Mouse (Mus musculus) midbrain, embryonic 10.5 days (tissue): ENCODE results near the gene Trcg1. TPM values are rescaled to one million over a fixed set of nuclear protein-coding genes. Genes with fewer than 3 reads are reported as not detected.
"Not testable (repeated sequence)": the region's sequence is repeated elsewhere in the genome, so short reads cannot be mapped to it uniquely, and the experiment has no call there.

ENCODE experiments used
- DNase-seq: peaks from one replicate; pipeline ENCODE4 v3.0.0-alpha.2; 2017; ENCODE audit warnings: low spot score
- H3K27ac ChIP-seq: fragments of 300-500 bp; sonication (generic); replicated peaks from 2 replicates; pipeline ENCODE4 v1.5.1; 2016; ENCODE audit warnings: mild to moderate bottlenecking
- H3K27me3 ChIP-seq: fragments of 300-500 bp; sonication (generic); 2 replicates; pipeline ENCODE4 v1.6.1; 2016; ENCODE audit warnings: low read depth, mild to moderate bottlenecking; ENCODE audit not compliant: poor library complexity, severe bottlenecking
- H3K36me3 ChIP-seq: fragments of 300-500 bp; sonication (generic); 2 replicates; pipeline ENCODE4 v1.6.1; 2016; ENCODE audit warnings: mild to moderate bottlenecking, moderate library complexity
- H3K4me1 ChIP-seq: fragments of 300-500 bp; sonication (generic); 2 replicates; pipeline ENCODE4 v1.6.1; 2016
- H3K4me3 ChIP-seq: fragments of 300-500 bp; sonication (generic); 2 replicates; pipeline ENCODE4 v1.5.1; 2016; ENCODE audit warnings: mild to moderate bottlenecking, moderate library complexity
- H3K9me3 ChIP-seq: fragments of 300-500 bp; sonication (generic); replicated peaks from 2 replicates; pipeline ENCODE4 v1.6.1; 2016; ENCODE audit warnings: mild to moderate bottlenecking
- WGBS: fragments of 180-500 bp; shearing (Covaris S2); methylation state at CpG from one replicate; pipeline ENCODE4 v1.1.7; 2016; 5-methylcytosine and 5-hydroxymethylcytosine counted together
- polyA plus RNA-seq: library from polyadenylated mRNA; unstranded; fragments of >200 nt; fragmentation: Nextera tagmentation; extraction: Ambion mirVana; gene quantifications from 2 replicates; pipeline ENCODE4 v1.2.1, GENCODE M21; 2016

Gene Trcg1
- polyA plus RNA-seq: not detected in 2 replicates

GRCm38 (mm10) chr9:57236256-57236655 lies at the start of gene Trcg1:
Trcg1 (plus strand) TSS chr9:57236556.
- Histone ChIP-seq H3K36me3 (no peaks in the 10 kb centered on the region), H3K27ac (no peak within 1 kb of the TSS), H3K4me1 (no peaks in the 10 kb centered on the region), H3K27me3 (no peaks in the 10 kb centered on the region), H3K4me3 (no peak within 1 kb of the TSS), H3K9me3 (no peaks in the 10 kb centered on the region)
- no peak for DNase-seq
- 77% methylated on average over 2 of the region's 2 CpGs for WGBS

- H3K4me1 ChIP-seq: no peaks in the 10 kb centered on the region
- no peaks in the 10 kb centered on the region for H3K9me3 ChIP-seq
- H3K27ac ChIP-seq: no peak overlapping the region
- no peaks in the 10 kb centered on the region for H3K27me3 ChIP-seq
- no peaks in the 10 kb centered on the region for H3K36me3 ChIP-seq
- DNase-seq: no peak
- no peak overlapping the region for H3K4me3 ChIP-seq
- 90% methylated on average over 3 of the region's 3 CpGs for WGBS
These were observed 39.6 kb upstream of the Trcg1 start for GRCm38 (mm10) chr9:57196708-57197107.

DNA sequence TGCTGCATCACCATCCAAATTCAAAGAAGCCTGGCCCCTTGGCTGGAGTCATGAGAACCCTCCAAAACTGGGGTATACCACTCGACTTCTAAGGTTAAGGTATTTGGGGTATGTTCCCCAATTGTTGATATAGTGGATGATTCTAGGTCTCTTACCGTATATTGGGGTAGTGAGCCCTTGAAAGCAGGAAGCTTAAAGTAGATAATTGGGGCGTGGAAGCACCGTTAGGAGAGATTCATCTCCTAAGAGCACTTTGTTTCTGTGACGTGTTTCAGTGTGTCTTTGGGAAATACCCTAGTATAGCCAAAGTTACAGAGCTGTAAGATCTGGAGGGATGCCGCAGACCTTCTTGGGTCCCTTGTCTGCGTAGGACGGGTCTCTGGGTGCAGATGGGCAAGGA lies 38.9 kb upstream of the Trcg1 start:
- Histone ChIP-seq H3K27ac (no peak overlapping the region), H3K4me3 (no peak overlapping the region), H3K9me3 (no peaks in the 10 kb centered on the region), H3K4me1 (no peaks in the 10 kb centered on the region), H3K36me3 (no peaks in the 10 kb centered on the region), H3K27me3 (no peaks in the 10 kb centered on the region)
- no peak for DNase-seq
- WGBS: 78% methylated on average over 8 of the region's 8 CpGs

DNA sequence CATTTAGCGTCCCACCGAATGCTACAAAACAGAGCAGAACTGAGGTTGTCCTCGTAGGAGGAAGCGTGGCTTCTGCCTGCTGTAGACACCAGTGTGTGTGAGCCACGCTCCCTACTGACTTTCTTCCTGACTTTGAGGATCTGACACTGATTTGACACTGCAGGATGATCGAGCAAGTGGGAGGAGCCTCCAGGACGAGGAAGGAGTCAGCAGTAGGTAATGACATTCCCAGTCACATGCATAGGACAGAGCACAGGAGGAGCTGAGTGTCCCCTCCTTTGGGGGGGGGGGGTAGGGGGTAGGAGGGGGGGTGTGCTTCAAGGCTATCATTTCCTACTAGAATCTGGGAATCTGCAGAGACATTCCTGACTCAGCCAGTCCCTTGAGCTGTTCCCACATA lies 33.4 kb upstream of the Trcg1 start:
- no peak for DNase-seq
- Histone ChIP-seq H3K36me3 (no peaks in the 10 kb centered on the region), H3K4me1 (no peaks in the 10 kb centered on the region), H3K9me3 (no peaks in the 10 kb centered on the region), H3K27ac (no peak overlapping the region), H3K4me3 (no peak overlapping the region), H3K27me3 (no peaks in the 10 kb centered on the region)
- 78% methylated on average over 7 of the region's 7 CpGs for WGBS

GRCm38 (mm10) chr9:57203571-57203970 lies 32.8 kb upstream of the Trcg1 start:
- H3K4me3 ChIP-seq, DNase-seq: not testable (repeated sequence)

GRCm38 (mm10) chr9:57206896-57207295 lies 29.5 kb upstream of the Trcg1 start:
- Histone ChIP-seq H3K4me3 (no peak overlapping the region), H3K36me3 (no peaks in the 10 kb centered on the region), H3K27me3 (no peaks in the 10 kb centered on the region), H3K4me1 (no peaks in the 10 kb centered on the region), H3K9me3 (no peaks in the 10 kb centered on the region), H3K27ac (no peak overlapping the region)
- WGBS: 72% methylated on average over 2 of the region's 2 CpGs
- no peak for DNase-seq

More at GRCm38 (mm10) chr9:57203571-57203970, 32.8 kb upstream of the Trcg1 start:
- not testable (repeated sequence) for H3K36me3 ChIP-seq, H3K4me1 ChIP-seq, H3K27ac ChIP-seq, H3K27me3 ChIP-seq, H3K9me3 ChIP-seq
- WGBS: 90% methylated on average over 13 of the region's 13 CpGs

DNA sequence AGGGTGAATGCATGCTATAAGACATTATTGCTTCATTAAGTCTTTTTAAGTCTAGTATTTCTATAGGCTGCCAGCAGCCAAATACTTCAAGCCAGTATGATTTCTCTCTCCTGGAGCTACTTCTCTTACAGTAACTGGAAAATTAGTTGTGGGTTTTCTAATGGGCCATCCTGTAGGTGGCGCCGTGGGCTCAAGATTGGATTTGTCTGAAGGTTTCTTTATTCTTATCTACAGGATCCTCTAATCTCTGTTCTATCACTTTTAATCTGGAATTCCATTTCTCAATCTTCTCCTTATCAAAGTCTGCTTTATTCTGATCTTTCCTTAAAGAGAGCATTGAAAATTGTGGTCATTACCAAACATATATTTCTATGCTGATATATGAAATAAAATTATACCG lies 27.0 kb upstream of the Trcg1 start:
- Histone ChIP-seq H3K4me3 (no peak overlapping the region), H3K27ac (no peak overlapping the region), H3K9me3 (no peaks in the 10 kb centered on the region), H3K36me3 (no peaks in the 10 kb centered on the region), H3K4me1 (no peaks in the 10 kb centered on the region), H3K27me3 (no peaks in the 10 kb centered on the region)
- 32% methylated on average over 3 of the region's 3 CpGs for WGBS
- DNase-seq: no peak

DNA sequence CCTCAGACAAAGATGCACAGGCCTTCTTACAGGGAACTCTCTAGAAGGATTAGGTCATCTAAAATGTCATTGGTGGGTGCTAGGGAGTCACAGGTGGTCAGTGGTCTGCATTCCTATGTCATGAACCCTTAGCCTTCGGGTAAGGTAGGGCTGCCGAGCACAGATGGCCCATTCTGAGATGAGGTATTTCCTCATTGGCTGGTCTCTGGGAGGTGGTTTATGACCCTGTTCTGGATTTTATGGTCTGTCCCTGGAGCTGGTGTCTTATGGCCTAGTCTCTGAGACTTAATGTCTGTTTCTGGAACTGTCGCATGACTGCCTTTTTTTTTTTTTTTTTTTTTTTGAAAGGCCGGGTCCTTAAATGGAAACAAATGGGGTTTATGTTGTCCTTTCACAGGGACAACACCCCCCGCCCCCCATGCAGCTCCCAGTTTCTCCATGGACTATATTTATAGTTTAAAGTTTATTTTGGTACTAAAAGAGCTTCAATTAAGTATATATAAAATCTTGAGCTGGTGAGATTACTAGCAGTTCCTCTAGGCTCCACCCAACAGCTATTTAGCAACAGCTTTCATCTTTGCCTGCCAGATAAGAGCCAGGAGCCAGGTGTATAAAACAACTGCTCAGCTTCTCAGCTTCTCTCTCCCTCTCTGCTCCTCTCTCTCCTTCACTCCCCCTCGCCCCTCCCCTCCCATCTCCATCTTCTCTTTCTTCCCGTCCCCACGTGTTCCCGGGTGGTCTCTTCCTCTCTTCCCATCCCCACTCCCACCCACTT lies 23.7 kb upstream of the Trcg1 start:
- Histone ChIP-seq H3K4me1 (no peaks in the 10 kb centered on the region), H3K9me3 (no peaks in the 10 kb centered on the region), H3K27ac (no peak overlapping the region), H3K27me3 (no peaks in the 10 kb centered on the region), H3K36me3 (no peaks in the 10 kb centered on the region), H3K4me3 (no peak overlapping the region)
- no peak for DNase-seq
- 82% methylated on average over 9 of the region's 9 CpGs for WGBS

DNA sequence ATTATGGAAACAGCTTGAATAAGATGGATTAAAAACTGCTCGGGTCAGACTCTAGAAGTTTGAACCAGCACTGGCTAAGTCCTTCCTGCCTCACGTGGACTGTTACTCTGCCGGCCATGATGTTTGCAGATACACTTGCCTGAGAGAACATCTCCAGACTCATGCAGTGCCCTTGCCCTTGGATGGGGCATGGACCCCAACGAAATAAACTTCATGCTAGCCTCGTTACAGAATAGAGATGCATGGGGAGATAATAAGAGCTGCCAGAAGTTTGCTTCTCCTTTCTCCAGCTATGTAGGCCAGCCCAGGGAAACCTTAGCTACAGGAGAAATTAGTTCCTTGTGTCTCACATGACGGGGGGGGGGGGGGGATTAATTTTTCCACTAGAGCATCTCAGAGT lies 21.9 kb upstream of the Trcg1 start:
- no peaks in the 10 kb centered on the region for H3K9me3 ChIP-seq
- H3K27ac ChIP-seq: no peak overlapping the region
- H3K27me3 ChIP-seq: no peaks in the 10 kb centered on the region
- no peak overlapping the region for H3K4me3 ChIP-seq
- H3K36me3 ChIP-seq: no peaks in the 10 kb centered on the region
- H3K4me1 ChIP-seq: no peaks in the 10 kb centered on the region
- no peak for DNase-seq
- 85% methylated on average over 6 of the region's 6 CpGs for WGBS

- no peak for DNase-seq
- Histone ChIP-seq H3K4me3 (no peak overlapping the region), H3K27me3 (no peaks in the 10 kb centered on the region), H3K4me1 (no peaks in the 10 kb centered on the region), H3K36me3 (no peaks in the 10 kb centered on the region), H3K9me3 (no peaks in the 10 kb centered on the region), H3K27ac (no peak overlapping the region)
- 86% methylated on average over 6 of the region's 6 CpGs for WGBS
These were observed 19.1 kb upstream of the Trcg1 start for GRCm38 (mm10) chr9:57217220-57217619.

DNA sequence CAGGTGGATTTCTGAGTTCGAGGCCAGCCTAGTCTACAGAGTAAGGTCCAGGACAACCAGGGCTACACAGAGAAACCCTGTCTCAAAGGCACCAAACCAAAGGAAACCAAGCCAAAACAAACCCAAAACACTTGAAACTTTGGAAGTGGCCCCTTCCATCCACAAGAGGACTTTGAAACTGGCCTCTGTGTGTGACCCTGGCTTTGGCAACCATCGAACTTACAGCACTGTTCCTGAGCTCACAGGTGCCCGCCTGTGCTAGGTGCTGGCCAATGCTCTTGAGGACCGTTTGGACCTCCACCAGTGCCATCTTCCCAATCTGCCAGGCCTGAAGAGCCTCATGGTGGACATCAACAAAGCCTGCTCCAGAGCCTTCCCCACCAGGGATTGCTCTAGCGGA lies 17.6 kb upstream of the Trcg1 start:
- H3K4me3 ChIP-seq: no peak overlapping the region
- 83% methylated on average over 5 of the region's 5 CpGs for WGBS
- no peak overlapping the region for H3K27ac ChIP-seq
- DNase-seq: no peak
- H3K27me3 ChIP-seq: no peaks in the 10 kb centered on the region
- no peaks in the 10 kb centered on the region for H3K36me3 ChIP-seq
- H3K4me1 ChIP-seq: no peaks in the 10 kb centered on the region
- H3K9me3 ChIP-seq: no peaks in the 10 kb centered on the region

- no peaks in the 10 kb centered on the region for H3K27me3 ChIP-seq
These were observed 16.8 kb upstream of the Trcg1 start for GRCm38 (mm10) chr9:57219511-57219910.

GRCm38 (mm10) chr9:57220356-57220755 lies 16.0 kb upstream of the Trcg1 start:
- H3K36me3 ChIP-seq: no peaks in the 10 kb centered on the region
- no peak overlapping the region for H3K4me3 ChIP-seq
- peak; percentile 32 for DNase-seq
- H3K27ac ChIP-seq: no peak overlapping the region
- H3K4me1 ChIP-seq: no peaks in the 10 kb centered on the region
- no peaks in the 10 kb centered on the region for H3K9me3 ChIP-seq
- WGBS: 25% methylated on average over 6 of the region's 6 CpGs
- H3K27me3 ChIP-seq: no peaks in the 10 kb centered on the region

More at GRCm38 (mm10) chr9:57219511-57219910, 16.8 kb upstream of the Trcg1 start:
- no peak for DNase-seq
- 82% methylated on average over 1 of the region's 1 CpGs for WGBS
- Histone ChIP-seq H3K4me1 (no peaks in the 10 kb centered on the region), H3K27ac (no peak overlapping the region), H3K9me3 (no peaks in the 10 kb centered on the region), H3K36me3 (no peaks in the 10 kb centered on the region), H3K4me3 (no peak overlapping the region)
